ENCODE assay signal across 28 mouse cellular contexts in genomic region chr10:82320134-82320533, GRCm38 (mm10). TPM values are rescaled to one million over a fixed set of nuclear protein-coding genes. Genes with fewer than 3 reads are reported as not detected.
DNase-seq lines count a peak whose midpoint lies in the region; ATAC-seq and TF ChIP-seq lines count a peak whose summit lies in the region.
"Had no signal": no experiment of that assay in that cellular context is flagged by ENCODE, and none has a peak within 500 bp of the region (broad histone marks: within the 10 kb centered on the region; RNA-seq: fewer than 3 reads in every experiment).

No protein-coding gene starts in this region.

- no peaks in the 10 kb centered on the region for H3K36me3 ChIP-seq in heart, embryonic 11.5 days (ENCODE audit: control insufficient read depth, insufficient read depth, low read length)
- H3K36me3 ChIP-seq in stomach, postnatal 0 days (ENCODE audit: control insufficient read depth, insufficient read depth, low read length) = no peaks in the 10 kb centered on the region
- H3K36me3 ChIP-seq: embryonic facial prominence, embryonic 10.5 days; heart, embryonic 15.5 days; midbrain, embryonic 12.5 days; neural tube, embryonic 15.5 days had no signal

- TF ChIP-seq EP300 in stomach, postnatal 0 days (optimal IDR thresholded peaks at IDR 0.05) = no peak

- H3K9me3 ChIP-seq in heart, embryonic 11.5 days (replicated peaks; ENCODE audit: control insufficient read depth, low read length) = 0 out of 2 replicates have a peak, but pooled peaks cover 4% of the 10 kb centered on the region
- no peaks in the 10 kb centered on the region for H3K9me3 ChIP-seq in stomach, postnatal 0 days (ENCODE audit: control insufficient read depth, low read length)
- H3K9me3 ChIP-seq: heart, embryonic 15.5 days; neural tube, embryonic 15.5 days had no signal

- H3K27ac ChIP-seq in heart, embryonic 11.5 days (ENCODE audit: low read depth, low read length) = no peak overlapping the region
- no peak overlapping the region for H3K27ac ChIP-seq in stomach, postnatal 0 days (replicated peaks)
- H3K27ac ChIP-seq: embryonic facial prominence, embryonic 10.5 days; forebrain, embryonic 13.5 days; heart, embryonic 15.5 days; macrophage; midbrain, embryonic 12.5 days; neural tube, embryonic 15.5 days had no signal

- TF ChIP-seq CTCF in stomach, postnatal 0 days (IDR thresholded peaks at IDR 0.05; ENCODE audit: low read depth) = peak; percentile 24; the same call in 1 of the 2 replicates

- no peaks in the 10 kb centered on the region for H3K27me3 ChIP-seq in heart, embryonic 11.5 days (ENCODE audit: control insufficient read depth, insufficient read depth, low read length)
- no peaks in the 10 kb centered on the region for H3K27me3 ChIP-seq in stomach, postnatal 0 days (ENCODE audit: control insufficient read depth, insufficient read depth, low read length)
- H3K27me3 ChIP-seq: forebrain, embryonic 13.5 days; heart, embryonic 15.5 days; midbrain, embryonic 12.5 days; neural tube, embryonic 15.5 days had no signal

- H3K4me2 ChIP-seq in heart, embryonic 11.5 days = no peak overlapping the region
- no peak overlapping the region for H3K4me2 ChIP-seq in stomach, postnatal 0 days (replicated peaks; ENCODE audit: low read depth)
- H3K4me2 ChIP-seq: forebrain, embryonic 13.5 days; heart, embryonic 15.5 days; midbrain, embryonic 12.5 days; neural tube, embryonic 15.5 days had no signal

- peak; percentile 0 for DNase-seq in heart, adult 8-10 months (ENCODE audit: low spot score)
- DNase-seq in lung, postnatal 10 days = peak; percentile 2
- DNase-seq in lung, postnatal 36 days = no peak
- DNase-seq in NIH3T3 (ENCODE audit: low read depth) = peak; percentile 62
- DNase-seq in stomach, postnatal 0 days (ENCODE audit: low spot score) = no peak
- DNase-seq in testis, postnatal 14 days (ENCODE audit: low spot score) = no peak
- DNase-seq in ovary, adult 18-20 months (ENCODE audit: low spot score) = no peak
- DNase-seq: cerebellum, adult 11 months; cerebellum, postnatal 36 days; gastrocnemius, postnatal 25 days; kidney, postnatal 25 days; liver; liver, postnatal 0 days; thymus, adult 2 months had no signal

- H3K4me3 ChIP-seq in heart, embryonic 11.5 days (ENCODE audit: low read depth, low read length) = no peak overlapping the region
- no peak overlapping the region for H3K4me3 ChIP-seq in stomach, postnatal 0 days (ENCODE audit: low read depth, low read length)
- H3K4me3 ChIP-seq: embryonic facial prominence, embryonic 10.5 days; forebrain, embryonic 13.5 days; heart, embryonic 15.5 days; midbrain, embryonic 12.5 days; myocyte; neural tube, embryonic 15.5 days had no signal

- WGBS in heart, embryonic 11.5 days (ENCODE audit: insufficient replicate concordance) = 47% methylated on average over 3 of the region's 3 CpGs
- WGBS in stomach, postnatal 0 days = 52% methylated on average over 3 of the region's 3 CpGs

- no peak for ATAC-seq in heart, embryonic 11.5 days (replicated peaks; ENCODE audit: insufficient number of reproducible peaks, low FRiP score, low TSS enrichment)
- ATAC-seq in stomach, postnatal 0 days (ENCODE audit: low FRiP score, low TSS enrichment) = no peak
- ATAC-seq: CD4-positive, CD25-positive, alpha-beta regulatory T cell, adult 4 months; forebrain, embryonic 13.5 days; liver, postnatal 0 days had no signal

- no peaks in the 10 kb centered on the region for H3K4me1 ChIP-seq in heart, embryonic 11.5 days (ENCODE audit: control insufficient read depth, insufficient read depth, low read length)
- H3K4me1 ChIP-seq in stomach, postnatal 0 days (replicated peaks; ENCODE audit: control insufficient read depth, insufficient read depth) = no peaks in the 10 kb centered on the region
- H3K4me1 ChIP-seq: embryonic facial prominence, embryonic 10.5 days; forebrain, embryonic 13.5 days; heart, embryonic 15.5 days; midbrain, embryonic 12.5 days; neural tube, embryonic 15.5 days had no signal

- no peak overlapping the region for H3K9ac ChIP-seq in heart, embryonic 11.5 days (ENCODE audit: low read depth, low read length)
- H3K9ac ChIP-seq in stomach, postnatal 0 days (ENCODE audit: low read length) = no peak overlapping the region
- H3K9ac ChIP-seq: forebrain, embryonic 13.5 days; heart, embryonic 15.5 days; liver, postnatal 0 days; midbrain, embryonic 12.5 days; neural tube, embryonic 15.5 days had no signal

RNA-seq across cellular contexts. Expression of gene 4932415D10Rik, which starts 3.8 kb away (rescaled TPM):
- total RNA-seq in heart, adult 8-10 months (2022) = not detected
- polyA plus RNA-seq in heart, embryonic 11.5 days (2014; fragmentation: Nextera tagmentation; extraction: Ambion mirVana) = not detected in 2 replicates
- not detected in 2 replicates for polyA plus RNA-seq in stomach, postnatal 0 days (2015; fragmentation: Nextera tagmentation; extraction: Ambion mirVana)
- total RNA-seq: adrenal gland, adult 18-20 months; gastrocnemius, postnatal 25 days; hematopoietic stem cell, adult 5-6 weeks; left cerebral cortex, postnatal 25 days had no signal
- polyA plus RNA-seq: brain, embryonic 14.5 days; CD4-positive, CD25-positive, alpha-beta regulatory T cell, adult 4 months; embryonic facial prominence, embryonic 10.5 days; forebrain, embryonic 13.5 days; heart, embryonic 15.5 days; intestine, embryonic 14.5 days; liver, postnatal 0 days; macrophage; midbrain, embryonic 12.5 days; myocyte; neural tube, embryonic 15.5 days; thymus, adult 2 months had no signal

RNA-seq across cellular contexts. Expression of gene Gm4924, which starts 33.9 kb away (rescaled TPM):
- 1 to 10 TPM; 2.2 to 3.3 (median 3.1) TPM for total RNA-seq in heart, adult 8-10 months (2022)
- 5.4 and 6.1 TPM in 2 replicates for polyA plus RNA-seq in heart, embryonic 11.5 days (2014; fragmentation: Nextera tagmentation; extraction: Ambion mirVana)
- polyA plus RNA-seq in stomach, postnatal 0 days (2015; fragmentation: Nextera tagmentation; extraction: Ambion mirVana) = 2.2 and 2.8 TPM in 2 replicates

Comparison
In these comparisons a context has a peak if more than half of its experiments do, and no peak if none do; other contexts are left out.
1. DNase-seq: peak in heart, adult 8-10 months (single experiment), lung, postnatal 10 days (single experiment) and NIH3T3 (single experiment); none in lung, postnatal 36 days (single experiment), stomach, postnatal 0 days (single experiment), testis, postnatal 14 days (single experiment) and ovary, adult 18-20 months (single experiment).